Mouse (Mus musculus) megakaryocyte, embryonic 14.5 days (primary cell): ENCODE data around the gene Wnt1.

Source experiments
- FLI1 ChIP-seq: IDR thresholded peaks from 2 replicates; pipeline ENCODE4 v1.6.1; 2012; ENCODE audit warnings: low read length, inconsistent platforms, mixed read lengths
- GATA1 ChIP-seq: IDR thresholded peaks from 3 replicates; pipeline ENCODE4 v1.6.1; 2012; ENCODE audit warnings: mixed read lengths, low read length, inconsistent platforms, borderline replicate concordance

- TF ChIP-seq GATA1 = no peak
- TF ChIP-seq FLI1 = no peak
These were observed 23.2 kb downstream of the Wnt1 start for GRCm38 (mm10) chr15:98812741-98813424.
